Mouse (Mus musculus) CD8-positive naive resting alpha-beta T cell, adult 2 months (primary cell): ENCODE results near the gene Rnf220.
A peak's percentile ranks its signal among the peaks of the same experiment; 100 is the strongest.

ENCODE experiments used
- DNase-seq, 2 experiments: peaks; one replicate each; pipeline ENCODE4 v3.0.0; 2022; ENCODE audit warnings: low read depth in 2 of 2, low spot score in 2 of 2

The Rnf220 gene

GRCm38 (mm10) chr4:117489566-117489965 is 7.3 kb downstream of the Rnf220 start:
- DNase-seq: no peak

GRCm38 (mm10) chr4:117487471-117487870 is 9.4 kb downstream of the Rnf220 start:
- DNase-seq: no peak

GRCm38 (mm10) chr4:117486188-117486587 is 10.7 kb downstream of the Rnf220 start:
- no peak for DNase-seq

- DNase-seq: no peak
Observed at GRCm38 (mm10) chr4:117485045-117485780, 11.6 kb downstream of the Rnf220 start.

GRCm38 (mm10) chr4:117484256-117485044 is 12.4 kb downstream of the Rnf220 start:
- no peak for DNase-seq

- no peak for DNase-seq
Observed at GRCm38 (mm10) chr4:117483931-117484255, 13.0 kb downstream of the Rnf220 start.

- no peak for DNase-seq
Observed at GRCm38 (mm10) chr4:117482103-117482502, 14.7 kb downstream of the Rnf220 start.

GRCm38 (mm10) chr4:117480611-117481445 is 16.0 kb downstream of the Rnf220 start:
- DNase-seq: no peak

GRCm38 (mm10) chr4:117479951-117480350 is 16.9 kb downstream of the Rnf220 start:
- DNase-seq: no peak

- peak; percentile 31 to 42 for DNase-seq
Observed at GRCm38 (mm10) chr4:117478101-117478673, 18.7 kb downstream of the Rnf220 start.

GRCm38 (mm10) chr4:117477401-117477800 is 19.5 kb downstream of the Rnf220 start:
- no peak for DNase-seq

- no peak for DNase-seq
Observed at GRCm38 (mm10) chr4:117476777-117477176, 20.1 kb downstream of the Rnf220 start.

GRCm38 (mm10) chr4:117476355-117476754 is 20.5 kb downstream of the Rnf220 start:
- no peak for DNase-seq

- DNase-seq: no peak
Observed at GRCm38 (mm10) chr4:117473985-117474354, 22.9 kb downstream of the Rnf220 start.

- DNase-seq: no peak
Observed at GRCm38 (mm10) chr4:117473291-117473984, 23.4 kb downstream of the Rnf220 start.

GRCm38 (mm10) chr4:117469471-117469870 is 27.4 kb downstream of the Rnf220 start:
- no peak for DNase-seq

- DNase-seq: no peak
Observed at GRCm38 (mm10) chr4:117467936-117468335, 28.9 kb downstream of the Rnf220 start.

GRCm38 (mm10) chr4:117449151-117449550 is 47.7 kb downstream of the Rnf220 start:
- DNase-seq: no peak

- DNase-seq: no peak
Observed at GRCm38 (mm10) chr4:117447926-117448325, 48.9 kb downstream of the Rnf220 start.

- DNase-seq: no peak
Observed at GRCm38 (mm10) chr4:117445516-117446207, 51.2 kb downstream of the Rnf220 start.
